In genomic region chr17:73107158-73108157, GRCm38 (mm10) we compare ENCODE assay signal across 8 mouse cellular contexts. TPM values are rescaled to one million over a fixed set of nuclear protein-coding genes. Genes with fewer than 3 reads are reported as not detected.
DNase-seq lines count a peak whose midpoint lies in the region; ATAC-seq and TF ChIP-seq lines count a peak whose summit lies in the region.

Gene Lclat1, plus strand, starts transcription at chr17:73107985.

- H3K9ac ChIP-seq in embryonic facial prominence, embryonic 15.5 days: peak within 1 kb of the TSS; percentile 82
- peak within 1 kb of the TSS; percentile 93 for H3K9ac ChIP-seq in kidney, embryonic 14.5 days (ENCODE audit: low read depth, low read length)
- peak within 1 kb of the TSS; percentile 71 for H3K9ac ChIP-seq in limb, embryonic 15.5 days

- peak within 1 kb of the TSS; percentile 85 for H3K4me2 ChIP-seq in embryonic facial prominence, embryonic 15.5 days (replicated peaks)
- H3K4me2 ChIP-seq in kidney, embryonic 14.5 days (replicated peaks; ENCODE audit: low read depth, low read length): peak within 1 kb of the TSS; percentile 91
- peak within 1 kb of the TSS; percentile 85 for H3K4me2 ChIP-seq in limb, embryonic 15.5 days

- peak; percentile 27; the same call in 1 of the 2 replicates for TF ChIP-seq POLR2A in bone marrow, adult 2 months (IDR thresholded peaks at IDR 0.05; ENCODE audit: borderline replicate concordance, control insufficient read depth, low read depth, low read length)

- ATAC-seq in embryonic facial prominence, embryonic 15.5 days (ENCODE audit: insufficient number of reproducible peaks, low FRiP score, low TSS enrichment, low read depth): peak; percentile 99
- peak; percentile 100 for ATAC-seq in kidney, embryonic 14.5 days (ENCODE audit: low FRiP score, low TSS enrichment)
- peak; percentile 99 for ATAC-seq in limb, embryonic 15.5 days (ENCODE audit: insufficient number of reproducible peaks, low FRiP score, low TSS enrichment, low read depth)

- H3K9me3 ChIP-seq in embryonic facial prominence, embryonic 15.5 days (replicated peaks): no peaks in the 10 kb centered on the region
- H3K9me3 ChIP-seq in kidney, embryonic 14.5 days (ENCODE audit: control insufficient read depth, low read length): no peaks in the 10 kb centered on the region
- H3K9me3 ChIP-seq in limb, embryonic 15.5 days: no peaks in the 10 kb centered on the region

- H3K36me3 ChIP-seq in embryonic facial prominence, embryonic 15.5 days: no peaks in the 10 kb centered on the region
- H3K36me3 ChIP-seq in kidney, embryonic 14.5 days (ENCODE audit: control insufficient read depth, insufficient read depth, low read length): no peaks in the 10 kb centered on the region
- no peaks in the 10 kb centered on the region; the same call in 1 of the 2 replicates for H3K36me3 ChIP-seq in limb, embryonic 15.5 days

- peak within 1 kb of the TSS; percentile 82 for H3K4me3 ChIP-seq in bone marrow, adult 2 months (replicated peaks; ENCODE audit: control insufficient read depth, low read depth, low read length)
- H3K4me3 ChIP-seq in embryonic facial prominence, embryonic 15.5 days (replicated peaks): peak within 1 kb of the TSS; percentile 82
- H3K4me3 ChIP-seq in kidney, embryonic 14.5 days (ENCODE audit: low read length): peak within 1 kb of the TSS; percentile 95
- H3K4me3 ChIP-seq in limb, embryonic 15.5 days: peak within 1 kb of the TSS; percentile 84

- H3K4me1 ChIP-seq in bone marrow, adult 2 months (ENCODE audit: control insufficient read depth, insufficient read depth, low read length): peaks cover 2% of the 10 kb centered on the region; the same call in 1 of the 2 replicates
- H3K4me1 ChIP-seq in embryonic facial prominence, embryonic 15.5 days: peaks cover 13% of the 10 kb centered on the region
- H3K4me1 ChIP-seq in kidney, embryonic 14.5 days (ENCODE audit: control insufficient read depth, insufficient read depth, low read length): peaks cover 14% of the 10 kb centered on the region
- H3K4me1 ChIP-seq in limb, embryonic 15.5 days: peaks cover 11% of the 10 kb centered on the region

- 1% methylated on average over 51 of the region's 51 CpGs for WGBS in bone marrow, adult 2 months
- WGBS in embryonic facial prominence, embryonic 15.5 days: 3% methylated on average over 51 of the region's 51 CpGs
- 5% methylated on average over 51 of the region's 51 CpGs for WGBS in kidney, embryonic 14.5 days
- 3% methylated on average over 51 of the region's 51 CpGs for WGBS in limb, embryonic 15.5 days

- TF ChIP-seq CTCF in bone marrow, adult 2 months (IDR thresholded peaks at IDR 0.05; ENCODE audit: control insufficient read depth, insufficient read depth, low read length): no peak

- peak within 1 kb of the TSS; percentile 91 for H3K27ac ChIP-seq in bone marrow, adult 2 months (ENCODE audit: control insufficient read depth, insufficient read depth, low read depth, low read length, poor library complexity)
- H3K27ac ChIP-seq in embryonic facial prominence, embryonic 15.5 days (replicated peaks): peak within 1 kb of the TSS; percentile 76
- H3K27ac ChIP-seq in kidney, embryonic 14.5 days (ENCODE audit: low read depth, low read length): peak within 1 kb of the TSS; percentile 60
- peak within 1 kb of the TSS; percentile 79 for H3K27ac ChIP-seq in limb, embryonic 15.5 days

- no peaks in the 10 kb centered on the region for H3K27me3 ChIP-seq in embryonic facial prominence, embryonic 15.5 days
- no peaks in the 10 kb centered on the region for H3K27me3 ChIP-seq in kidney, embryonic 14.5 days (ENCODE audit: control insufficient read depth, insufficient read depth, low read length)
- no peaks in the 10 kb centered on the region for H3K27me3 ChIP-seq in limb, embryonic 15.5 days

- DNase-seq in 416B (ENCODE audit: low read depth): peak; percentile 93
- peak; percentile 96 for DNase-seq in heart, adult 9 months (ENCODE audit: low spot score in 2 of 2)
- peak; percentile 83 to 93 for DNase-seq in monocyte, adult 2 months (ENCODE audit: low read depth in 1 of 2, low spot score in 2 of 2)
- peak; percentile 96 for DNase-seq in spleen, postnatal 36 days (ENCODE audit: low spot score in 2 of 2)

RNA-seq across cellular contexts. Expression of gene Lclat1, which starts in this region (rescaled TPM):
- polyA plus RNA-seq in bone marrow, adult 2 months (2011; ENCODE audit: insufficient read depth, insufficient read length, low replicate concordance, missing spikeins): 2.0 and 3.1 TPM in 2 replicates
- polyA plus RNA-seq in embryonic facial prominence, embryonic 15.5 days (2015; fragmentation: Nextera tagmentation; extraction: Ambion mirVana): 11.8 and 15.4 TPM in 2 replicates
- polyA plus RNA-seq in kidney, embryonic 14.5 days (2014; fragmentation: Nextera tagmentation; extraction: Ambion mirVana): 13.6 and 24.9 TPM in 2 replicates
- 9.2 and 11.0 TPM in 2 replicates for polyA plus RNA-seq in limb, embryonic 15.5 days (2015; fragmentation: Nextera tagmentation; extraction: Ambion mirVana)

Comparison
In these comparisons a context has a peak if more than half of its experiments do, and no peak if none do; other contexts are left out.
1. Peak in every context shown above with its lines: DNase-seq, ATAC-seq, H3K4me3 ChIP-seq and H3K27ac ChIP-seq.